Mouse (Mus musculus) heart, adult 10 weeks (tissue): ENCODE results near the gene Lrrc59. TPM values are rescaled to one million over a fixed set of nuclear protein-coding genes. Genes with fewer than 3 reads are reported as not detected.

Experiments used
- polyA plus RNA-seq: library from polyadenylated mRNA; stranded (reverse); fragments of 350-450 nt; fragmentation: Illumina TruSeq; extraction: RNeasy Lipid Tissue Mini Kit (QIAGEN cat#74804); gene quantifications from one replicate; pipeline ENCODE4 v1.2.3, GENCODE M21; 2014; ENCODE audit warnings: low read depth, low replicate concordance

Lrrc59 gene
- polyA plus RNA-seq, result 32.7 TPM

GRCm38 (mm10) chr11:94629199-94629883 lies at the start of gene Lrrc59:
Gene Lrrc59 (plus strand): TSS chr11:94629767.

GRCm38 (mm10) chr11:94601321-94602281 lies 28.0 kb upstream of the Lrrc59 start, which contains the start of gene Acsf2:
Gene Acsf2 (minus strand): TSS chr11:94601871.

GRCm38 (mm10) chr11:94653663-94654436 lies 24.3 kb downstream of the Lrrc59 start, which contains the start of the genes Mrpl27 and Eme1:
Gene Mrpl27 (plus strand): TSS chr11:94653767.
Gene Eme1 (minus strand): TSS chr11:94653964.

GRCm38 (mm10) chr11:94676754-94677606 lies 47.4 kb downstream of the Lrrc59 start, which contains the start of gene Xylt2:
Gene Xylt2 (minus strand): TSS chr11:94677515.

Other genes starting within 250 kb of the Lrrc59 start
- 1.2 TPM for gene Abcc3, start 236.8 kb upstream of the Lrrc59 start, polyA plus RNA-seq
- 28.5 TPM for gene Cacna1g, start 155.6 kb upstream of the Lrrc59 start, polyA plus RNA-seq
- 0.21 TPM for gene Spata20, start 143.6 kb upstream of the Lrrc59 start, polyA plus RNA-seq
- 22.0 TPM for gene Epn3, start 129.8 kb upstream of the Lrrc59 start, polyA plus RNA-seq
- gene Mycbpap, start 108.0 kb upstream of the Lrrc59 start, polyA plus RNA-seq, result 0.42 TPM
- 8.5 TPM for gene Rsad1, start 80.5 kb upstream of the Lrrc59 start, polyA plus RNA-seq
- gene Chad, start 64.7 kb upstream of the Lrrc59 start, polyA plus RNA-seq, result 3.3 TPM
- gene Acsf2, start 27.9 kb upstream of the Lrrc59 start, polyA plus RNA-seq, result 24.4 TPM
- 77.7 TPM for gene Mrpl27, start 24.0 kb downstream of the Lrrc59 start, polyA plus RNA-seq
- not detected for gene Eme1, start 24.2 kb downstream of the Lrrc59 start, polyA plus RNA-seq
- 8.4 TPM for gene Xylt2, start 47.7 kb downstream of the Lrrc59 start, polyA plus RNA-seq
- gene Gm11541, start 74.7 kb downstream of the Lrrc59 start, polyA plus RNA-seq, result not detected
- gene Cdc34b, start 112.0 kb downstream of the Lrrc59 start, polyA plus RNA-seq, result not detected
- not detected for gene Tmem92, start 152.9 kb downstream of the Lrrc59 start, polyA plus RNA-seq